ENCODE assay signal across 8 mouse cellular contexts in the genomic region with DNA sequence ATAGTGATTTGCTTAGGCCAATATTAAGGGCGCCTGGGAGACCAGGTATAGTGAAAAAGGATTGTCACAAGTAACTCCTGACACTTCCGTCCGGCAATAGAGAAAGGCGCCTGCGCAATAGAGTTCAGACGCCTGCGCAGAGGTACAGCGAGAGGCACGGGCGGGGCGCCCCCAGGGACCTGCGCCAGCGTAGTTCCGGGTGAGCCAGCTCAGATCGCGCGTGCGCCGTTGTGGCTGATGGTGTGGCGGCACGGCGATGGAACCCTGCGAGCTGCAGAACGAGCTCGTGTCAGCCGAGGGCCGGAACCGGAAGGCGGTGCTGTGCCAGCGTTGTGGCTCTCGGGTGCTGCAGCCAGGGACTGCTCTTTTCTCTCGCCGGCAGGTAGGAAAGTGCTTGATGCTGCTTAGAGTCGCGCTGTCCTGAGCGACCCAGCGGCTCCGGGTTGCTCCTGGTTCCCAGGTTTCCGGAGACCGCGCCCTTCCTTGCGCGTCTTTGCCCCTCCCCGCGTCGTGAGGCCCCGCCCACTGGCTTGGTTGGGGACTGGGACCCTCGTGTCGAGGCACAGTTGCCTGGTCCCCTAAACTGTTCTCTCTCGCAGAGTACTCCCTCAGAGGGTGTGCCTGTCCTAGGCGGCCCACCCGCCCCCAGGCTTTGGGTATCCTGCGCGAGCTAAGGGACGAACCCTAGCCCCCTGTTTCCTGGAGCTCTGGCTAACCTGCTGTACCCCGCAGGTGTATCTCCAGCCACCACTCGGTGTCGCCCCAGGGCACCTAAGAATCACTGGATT. TPM values are rescaled to one million over a fixed set of nuclear protein-coding genes. Genes with fewer than 3 reads are reported as not detected.
A peak's percentile ranks its signal among the peaks of the same experiment; 100 is the strongest.
DNase-seq lines count a peak whose midpoint lies in the region; ATAC-seq and TF ChIP-seq lines count a peak whose summit lies in the region.

Rabif (plus strand) TSS at position 221 of the 788 bp plus-strand sequence.

- peak within 1 kb of the TSS; percentile 90 for H3K27ac ChIP-seq in heart, embryonic 11.5 days (ENCODE audit: low read depth, low read length)
- H3K27ac ChIP-seq in kidney, embryonic 16.5 days (ENCODE audit: low read length) = peak within 1 kb of the TSS; percentile 95
- peak within 1 kb of the TSS; percentile 81 for H3K27ac ChIP-seq in liver, adult 2 months (replicated peaks; ENCODE audit: insufficient read depth, low read depth, low read length)

- H3K4me2 ChIP-seq in heart, embryonic 11.5 days = peak within 1 kb of the TSS; percentile 78
- H3K4me2 ChIP-seq in kidney, embryonic 16.5 days (replicated peaks; ENCODE audit: low read depth, low read length) = peak within 1 kb of the TSS; percentile 83
- H3K4me2 ChIP-seq in myocyte (ENCODE audit: low read depth) = peak within 1 kb of the TSS; percentile 95

- H3K4me1 ChIP-seq in heart, embryonic 11.5 days (ENCODE audit: control insufficient read depth, insufficient read depth, low read length) = 0 out of 2 replicates have a peak, but pooled peaks cover 3% of the 10 kb centered on the region
- peaks cover 18% of the 10 kb centered on the region for H3K4me1 ChIP-seq in kidney, embryonic 16.5 days (ENCODE audit: insufficient read depth, low read length)
- H3K4me1 ChIP-seq in liver, adult 2 months (ENCODE audit: control insufficient read depth, insufficient read depth, low read length) = peaks cover 4% of the 10 kb centered on the region; the same call in 1 of the 2 replicates

- peak; percentile 99 for DNase-seq in B cell, adult 2 months
- peak; percentile 99 for DNase-seq in brain, adult 2 months (ENCODE audit: low read depth, low spot score)
- DNase-seq in liver, adult 2 months (ENCODE audit: extremely low read depth, low read depth, low spot score) = peak; percentile 85
- DNase-seq in splenic B cell, adult 2 months (ENCODE audit: low read depth, low spot score) = peak; percentile 100

- peak within 1 kb of the TSS; percentile 78 for H3K9ac ChIP-seq in heart, embryonic 11.5 days (ENCODE audit: low read depth, low read length)
- peak within 1 kb of the TSS; percentile 82 for H3K9ac ChIP-seq in kidney, embryonic 16.5 days (replicated peaks; ENCODE audit: low read length)
- H3K9ac ChIP-seq in liver, adult 2 months (ENCODE audit: low read depth, low read length) = peak within 1 kb of the TSS; percentile 79

- peaks cover 13% of the 10 kb centered on the region; the same call in 1 of the 2 replicates for H3K79me2 ChIP-seq in liver, adult 2 months (ENCODE audit: control insufficient read depth, insufficient read depth, low read length)
- H3K79me2 ChIP-seq in myocyte (ENCODE audit: control insufficient read depth, insufficient read depth) = peaks cover 24% of the 10 kb centered on the region

- under 1% methylated on average over 58 of the region's 58 CpGs for WGBS in heart, embryonic 11.5 days (ENCODE audit: insufficient replicate concordance)
- WGBS in kidney, embryonic 16.5 days = 0% methylated on average over 58 of the region's 58 CpGs
- WGBS in liver, adult 2 months = under 1% methylated on average over 58 of the region's 58 CpGs

- H3K9me3 ChIP-seq in heart, embryonic 11.5 days (replicated peaks; ENCODE audit: control insufficient read depth, low read length) = no peaks in the 10 kb centered on the region
- no peaks in the 10 kb centered on the region for H3K9me3 ChIP-seq in kidney, embryonic 16.5 days (ENCODE audit: low read length)

- no peaks in the 10 kb centered on the region for H3K27me3 ChIP-seq in heart, embryonic 11.5 days (ENCODE audit: control insufficient read depth, insufficient read depth, low read length)
- no peaks in the 10 kb centered on the region for H3K27me3 ChIP-seq in kidney, embryonic 16.5 days (ENCODE audit: insufficient read depth, low read length)
- no peaks in the 10 kb centered on the region for H3K27me3 ChIP-seq in liver, adult 2 months (ENCODE audit: control insufficient read depth, insufficient read depth, low read length)
- H3K27me3 ChIP-seq in myocyte (ENCODE audit: control insufficient read depth, insufficient read depth, insufficient read length) = no peaks in the 10 kb centered on the region
- H3K27me3 ChIP-seq in splenic B cell, adult 2 months (ENCODE audit: control insufficient read depth, insufficient read depth, low read length, poor library complexity, severe bottlenecking) = no peaks in the 10 kb centered on the region; the same call in 1 of the 2 replicates

- H3K36me3 ChIP-seq in heart, embryonic 11.5 days (ENCODE audit: control insufficient read depth, insufficient read depth, low read length) = 0 out of 2 replicates have a peak, but pooled peaks cover 2% of the 10 kb centered on the region
- peaks cover 8% of the 10 kb centered on the region; the same call in 1 of the 2 replicates for H3K36me3 ChIP-seq in kidney, embryonic 16.5 days (ENCODE audit: insufficient read depth, low read length)
- peaks cover 3% of the 10 kb centered on the region; the same call in 1 of the 2 replicates for H3K36me3 ChIP-seq in liver, adult 2 months (ENCODE audit: control insufficient read depth, insufficient read depth, low read length)
- H3K36me3 ChIP-seq in myocyte (ENCODE audit: control insufficient read depth, insufficient read depth) = peaks cover 10% of the 10 kb centered on the region
- H3K36me3 ChIP-seq in splenic B cell, adult 2 months (ENCODE audit: control insufficient read depth, insufficient read depth, low read length, poor library complexity, severe bottlenecking) = no peaks in the 10 kb centered on the region; the same call in 1 of the 2 replicates

- ATAC-seq in erythroblast, adult 5-6 weeks (replicated peaks; ENCODE audit: low FRiP score, poor library complexity, severe bottlenecking) = peak; percentile 92
- peak; percentile 98 for ATAC-seq in heart, embryonic 11.5 days (replicated peaks; ENCODE audit: insufficient number of reproducible peaks, low FRiP score, low TSS enrichment)
- peak; percentile 99 for ATAC-seq in kidney, embryonic 16.5 days (ENCODE audit: low FRiP score, low TSS enrichment)

- H3ac ChIP-seq in myocyte (ENCODE audit: control insufficient read depth, insufficient read length) = peak within 1 kb of the TSS; percentile 40

- peak; percentile 70 for TF ChIP-seq POLR2A in liver, adult 2 months (IDR thresholded peaks at IDR 0.05; ENCODE audit: extremely low read depth, insufficient read depth, low read length)
- TF ChIP-seq POLR2A in myocyte (IDR thresholded peaks at IDR 0.05; ENCODE audit: insufficient read length, low read depth) = peak; percentile 100

- peak; percentile 61 for TF ChIP-seq CTCF in liver, adult 2 months (IDR thresholded peaks at IDR 0.05; ENCODE audit: low read depth, low read length)

- H3K4me3 ChIP-seq in heart, embryonic 11.5 days (ENCODE audit: low read depth, low read length) = peak within 1 kb of the TSS; percentile 65
- H3K4me3 ChIP-seq in kidney, embryonic 16.5 days (ENCODE audit: low read length) = peak within 1 kb of the TSS; percentile 88
- H3K4me3 ChIP-seq in liver, adult 2 months (ENCODE audit: insufficient read depth, low read depth, low read length) = peak within 1 kb of the TSS; percentile 80
- peak within 1 kb of the TSS; percentile 72 for H3K4me3 ChIP-seq in myocyte

TF ChIP-seq in myocyte, 11 proteins besides CTCF, POLR2A, EP300 and RAD21:
- TF ChIP-seq MYOD1 (IDR thresholded peaks at IDR 0.05; ENCODE audit: control insufficient read depth in 1 of 3, insufficient read length in 2 of 3, low read depth in 2 of 3) = no peak
- TF ChIP-seq TCF12 (IDR thresholded peaks at IDR 0.05; ENCODE audit: insufficient read depth, poor library complexity, severe bottlenecking) = no peak
- no peak for TF ChIP-seq MYOG (IDR thresholded peaks at IDR 0.05; ENCODE audit: control insufficient read depth in 1 of 3, insufficient read depth in 1 of 3, insufficient read length in 2 of 3, low read depth in 2 of 3)
- peak; percentile 35 for TF ChIP-seq SRF (IDR thresholded peaks at IDR 0.05; ENCODE audit: control insufficient read depth, insufficient read length, low read depth)
- TF ChIP-seq POLR2AphosphoS2 (IDR thresholded peaks at IDR 0.05; ENCODE audit: insufficient read length, low read depth) = peak; percentile 98
- TF ChIP-seq CEBPB (IDR thresholded peaks at IDR 0.05; ENCODE audit: insufficient read depth, poor library complexity, severe bottlenecking) = no peak
- no peak for TF ChIP-seq MAX (IDR thresholded peaks at IDR 0.05; ENCODE audit: low read depth)
- TF ChIP-seq REST (IDR thresholded peaks at IDR 0.05; ENCODE audit: insufficient read depth, insufficient read length) = no peak
- no peak for TF ChIP-seq E2F4 (IDR thresholded peaks at IDR 0.05; ENCODE audit: insufficient read depth)
- TF ChIP-seq TCF3 (IDR thresholded peaks at IDR 0.05; ENCODE audit: insufficient read length, low read depth) = no peak

RNA-seq across cellular contexts. Expression of gene Rabif, which starts in this region (rescaled TPM):
- total RNA-seq in erythroblast, adult 5-6 weeks (2015; ENCODE audit: low replicate concordance) = 5.6 and 9.2 TPM in 2 replicates
- total RNA-seq in erythroblast, adult 5-6 weeks (2017; ENCODE audit: low replicate concordance) = 7.2 and 8.2 TPM in 2 replicates
- polyA plus RNA-seq in heart, embryonic 11.5 days (2014; fragmentation: Nextera tagmentation; extraction: Ambion mirVana) = 35.3 and 37.9 TPM in 2 replicates
- polyA plus RNA-seq in kidney, embryonic 16.5 days (2015; fragmentation: Nextera tagmentation; extraction: Ambion mirVana) = 46.9 and 47.0 TPM in 2 replicates
- total RNA-seq in liver, adult 2 months (2014; rRNA removed) = 5.9 and 6.9 TPM in 2 replicates
- 9.8 and 10.6 TPM in 2 replicates for polyA plus RNA-seq in liver, adult 2 months (2012; rRNA removed)
- 13.4 TPM for polyA plus RNA-seq in myocyte (2012; fragmentation: generic; extraction: Trizol)

Comparison
In these comparisons a context has a peak if more than half of its experiments do, and no peak if none do; other contexts are left out.
1. Peak in every context shown above with its lines: DNase-seq, ATAC-seq, H3K4me3 ChIP-seq and H3K27ac ChIP-seq.